Mouse (Mus musculus): Measurements from ENCODE around the gene Grin2a. TPM values are rescaled to one million over a fixed set of nuclear protein-coding genes. Genes with fewer than 3 reads are reported as not detected.

Gene Grin2a
- polyA plus RNA-seq, 1 experiment from 2014 or later, result 0.65 TPM

- Histone ChIP-seq H3K27ac (ENCODE audit: low read length) (no peak overlapping the region), H3K4me3 (replicated peaks; ENCODE audit: low read length) (no peak overlapping the region), H3K9me3 (replicated peaks; ENCODE audit: control insufficient read depth, low read length) (no peaks in the 10 kb centered on the region), H3K36me3 (ENCODE audit: control insufficient read depth, insufficient read depth, low read length) (no peaks in the 10 kb centered on the region), H3K4me1 (ENCODE audit: control insufficient read depth, insufficient read depth, low read length) (no peaks in the 10 kb centered on the region), H3K27me3 (ENCODE audit: control insufficient read depth, insufficient read depth, low read length) (no peaks in the 10 kb centered on the region), H3K4me2 (ENCODE audit: low read depth, low read length) (no peak overlapping the region), H3K9ac (ENCODE audit: low read length) (no peak overlapping the region)
- no peak for ATAC-seq (ENCODE audit: insufficient read depth, low FRiP score)
- 72% methylated on average over 8 of the region's 8 CpGs for WGBS
Observed at GRCm38 (mm10) chr16:9801338-9801737, 194.0 kb downstream of the Grin2a start.

GRCm38 (mm10) chr16:9800221-9800620 lies 195.1 kb downstream of the Grin2a start:
- Histone ChIP-seq H3K27me3 (ENCODE audit: control insufficient read depth, insufficient read depth, low read length) (no peaks in the 10 kb centered on the region), H3K4me1 (ENCODE audit: control insufficient read depth, insufficient read depth, low read length) (no peaks in the 10 kb centered on the region), H3K4me3 (replicated peaks; ENCODE audit: low read length) (no peak overlapping the region), H3K27ac (ENCODE audit: low read length) (no peak overlapping the region), H3K9ac (ENCODE audit: low read length) (no peak overlapping the region), H3K36me3 (ENCODE audit: control insufficient read depth, insufficient read depth, low read length) (no peaks in the 10 kb centered on the region), H3K9me3 (replicated peaks; ENCODE audit: control insufficient read depth, low read length) (no peaks in the 10 kb centered on the region), H3K4me2 (ENCODE audit: low read depth, low read length) (no peak overlapping the region)
- no peak for ATAC-seq (ENCODE audit: insufficient read depth, low FRiP score)
- WGBS, result 34% methylated on average over 1 of the region's 1 CpGs

- 82% methylated on average over 2 of the region's 2 CpGs for WGBS
Observed at GRCm38 (mm10) chr16:9792976-9793375, 202.4 kb downstream of the Grin2a start.

GRCm38 (mm10) chr16:9786261-9786660 lies 209.1 kb downstream of the Grin2a start:
- Histone ChIP-seq H3K9ac (ENCODE audit: low read length) (no peak overlapping the region), H3K4me2 (ENCODE audit: low read depth, low read length) (no peak overlapping the region), H3K9me3 (replicated peaks; ENCODE audit: control insufficient read depth, low read length) (no peaks in the 10 kb centered on the region), H3K36me3 (ENCODE audit: control insufficient read depth, insufficient read depth, low read length) (no peaks in the 10 kb centered on the region), H3K27me3 (ENCODE audit: control insufficient read depth, insufficient read depth, low read length) (no peaks in the 10 kb centered on the region), H3K4me1 (ENCODE audit: control insufficient read depth, insufficient read depth, low read length) (no peaks in the 10 kb centered on the region), H3K4me3 (replicated peaks; ENCODE audit: low read length) (no peak overlapping the region), H3K27ac (ENCODE audit: low read length) (no peak overlapping the region)
- WGBS, result 50% methylated on average over 1 of the region's 1 CpGs
- no peak for ATAC-seq (ENCODE audit: insufficient read depth, low FRiP score)

More at GRCm38 (mm10) chr16:9792976-9793375, 202.4 kb downstream of the Grin2a start:
- Histone ChIP-seq H3K9me3 (replicated peaks; ENCODE audit: control insufficient read depth, low read length) (no peaks in the 10 kb centered on the region), H3K4me2 (ENCODE audit: low read depth, low read length) (no peak overlapping the region), H3K4me1 (ENCODE audit: control insufficient read depth, insufficient read depth, low read length) (no peaks in the 10 kb centered on the region), H3K4me3 (replicated peaks; ENCODE audit: low read length) (no peak overlapping the region), H3K27ac (ENCODE audit: low read length) (no peak overlapping the region), H3K36me3 (ENCODE audit: control insufficient read depth, insufficient read depth, low read length) (no peaks in the 10 kb centered on the region), H3K9ac (ENCODE audit: low read length) (no peak overlapping the region), H3K27me3 (ENCODE audit: control insufficient read depth, insufficient read depth, low read length) (no peaks in the 10 kb centered on the region)
- no peak for ATAC-seq (ENCODE audit: insufficient read depth, low FRiP score)

GRCm38 (mm10) chr16:9785821-9786220 lies 209.5 kb downstream of the Grin2a start:
- Histone ChIP-seq H3K4me1 (ENCODE audit: control insufficient read depth, insufficient read depth, low read length) (no peaks in the 10 kb centered on the region), H3K4me3 (replicated peaks; ENCODE audit: low read length) (no peak overlapping the region), H3K9me3 (replicated peaks; ENCODE audit: control insufficient read depth, low read length) (no peaks in the 10 kb centered on the region), H3K4me2 (ENCODE audit: low read depth, low read length) (no peak overlapping the region), H3K27ac (ENCODE audit: low read length) (no peak overlapping the region), H3K27me3 (ENCODE audit: control insufficient read depth, insufficient read depth, low read length) (no peaks in the 10 kb centered on the region), H3K36me3 (ENCODE audit: control insufficient read depth, insufficient read depth, low read length) (no peaks in the 10 kb centered on the region), H3K9ac (ENCODE audit: low read length) (no peak overlapping the region)
- ATAC-seq (ENCODE audit: insufficient read depth, low FRiP score), result no peak
- WGBS, result 86% methylated on average over 4 of the region's 4 CpGs

- Histone ChIP-seq H3K9me3 (replicated peaks; ENCODE audit: control insufficient read depth, low read length) (no peaks in the 10 kb centered on the region), H3K4me2 (ENCODE audit: low read depth, low read length) (no peak overlapping the region), H3K27ac (ENCODE audit: low read length) (no peak overlapping the region), H3K27me3 (ENCODE audit: control insufficient read depth, insufficient read depth, low read length) (no peaks in the 10 kb centered on the region), H3K4me1 (ENCODE audit: control insufficient read depth, insufficient read depth, low read length) (no peaks in the 10 kb centered on the region), H3K36me3 (ENCODE audit: control insufficient read depth, insufficient read depth, low read length) (no peaks in the 10 kb centered on the region), H3K9ac (ENCODE audit: low read length) (no peak overlapping the region), H3K4me3 (replicated peaks; ENCODE audit: low read length) (no peak overlapping the region)
- WGBS, result 43% methylated on average over 1 of the region's 1 CpGs
- ATAC-seq (ENCODE audit: insufficient read depth, low FRiP score), result no peak
Observed at GRCm38 (mm10) chr16:9768981-9769380, 226.4 kb downstream of the Grin2a start.

- H3K27ac ChIP-seq (ENCODE audit: low read length), result no peak overlapping the region
- no peaks in the 10 kb centered on the region for H3K36me3 ChIP-seq (ENCODE audit: control insufficient read depth, insufficient read depth, low read length)
- 63% methylated on average over 5 of the region's 5 CpGs for WGBS
- no peak for ATAC-seq (ENCODE audit: insufficient read depth, low FRiP score)
- no peaks in the 10 kb centered on the region for H3K9me3 ChIP-seq (replicated peaks; ENCODE audit: control insufficient read depth, low read length)
- no peak overlapping the region for H3K4me2 ChIP-seq (ENCODE audit: low read depth, low read length)
- H3K4me3 ChIP-seq (replicated peaks; ENCODE audit: low read length), result no peak overlapping the region
- no peaks in the 10 kb centered on the region for H3K4me1 ChIP-seq (ENCODE audit: control insufficient read depth, insufficient read depth, low read length)
- no peak overlapping the region for H3K9ac ChIP-seq (ENCODE audit: low read length)
- no peaks in the 10 kb centered on the region for H3K27me3 ChIP-seq (ENCODE audit: control insufficient read depth, insufficient read depth, low read length)
Observed at GRCm38 (mm10) chr16:9768356-9768755, 227.0 kb downstream of the Grin2a start.

GRCm38 (mm10) chr16:9767946-9768345 lies 227.4 kb downstream of the Grin2a start:
- H3K9me3 ChIP-seq (replicated peaks; ENCODE audit: control insufficient read depth, low read length), result no peaks in the 10 kb centered on the region
- no peaks in the 10 kb centered on the region for H3K27me3 ChIP-seq (ENCODE audit: control insufficient read depth, insufficient read depth, low read length)
- no peak overlapping the region for H3K9ac ChIP-seq (ENCODE audit: low read length)
- no peaks in the 10 kb centered on the region for H3K36me3 ChIP-seq (ENCODE audit: control insufficient read depth, insufficient read depth, low read length)
- H3K4me3 ChIP-seq (replicated peaks; ENCODE audit: low read length), result no peak overlapping the region
- no peak for ATAC-seq (ENCODE audit: insufficient read depth, low FRiP score)
- no peak overlapping the region for H3K27ac ChIP-seq (ENCODE audit: low read length)
- H3K4me2 ChIP-seq (ENCODE audit: low read depth, low read length), result no peak overlapping the region
- H3K4me1 ChIP-seq (ENCODE audit: control insufficient read depth, insufficient read depth, low read length), result no peaks in the 10 kb centered on the region
- 85% methylated on average over 3 of the region's 3 CpGs for WGBS

GRCm38 (mm10) chr16:9764086-9764485 lies 231.3 kb downstream of the Grin2a start:
- WGBS, result 92% methylated on average over 2 of the region's 2 CpGs
- no peaks in the 10 kb centered on the region for H3K27me3 ChIP-seq (ENCODE audit: control insufficient read depth, insufficient read depth, low read length)
- no peak overlapping the region for H3K9ac ChIP-seq (ENCODE audit: low read length)
- no peaks in the 10 kb centered on the region for H3K36me3 ChIP-seq (ENCODE audit: control insufficient read depth, insufficient read depth, low read length)
- no peaks in the 10 kb centered on the region for H3K9me3 ChIP-seq (replicated peaks; ENCODE audit: control insufficient read depth, low read length)
- no peak overlapping the region for H3K4me2 ChIP-seq (ENCODE audit: low read depth, low read length)
- no peaks in the 10 kb centered on the region for H3K4me1 ChIP-seq (ENCODE audit: control insufficient read depth, insufficient read depth, low read length)
- H3K27ac ChIP-seq (ENCODE audit: low read length), result no peak overlapping the region
- H3K4me3 ChIP-seq (replicated peaks; ENCODE audit: low read length), result no peak overlapping the region
- ATAC-seq (ENCODE audit: insufficient read depth, low FRiP score), result no peak

- no peak for ATAC-seq (ENCODE audit: insufficient read depth, low FRiP score)
- H3K4me3 ChIP-seq (replicated peaks; ENCODE audit: low read length), result no peak overlapping the region
Observed at GRCm38 (mm10) chr16:9760347-9760746, 235.0 kb downstream of the Grin2a start.

More at GRCm38 (mm10) chr16:9760347-9760746, 235.0 kb downstream of the Grin2a start:
- H3K36me3 ChIP-seq (ENCODE audit: control insufficient read depth, insufficient read depth, low read length), result no peaks in the 10 kb centered on the region
- no peak overlapping the region for H3K9ac ChIP-seq (ENCODE audit: low read length)
- no peaks in the 10 kb centered on the region for H3K4me1 ChIP-seq (ENCODE audit: control insufficient read depth, insufficient read depth, low read length)
- no peak overlapping the region for H3K27ac ChIP-seq (ENCODE audit: low read length)
- no peak overlapping the region for H3K4me2 ChIP-seq (ENCODE audit: low read depth, low read length)
- H3K27me3 ChIP-seq (ENCODE audit: control insufficient read depth, insufficient read depth, low read length), result no peaks in the 10 kb centered on the region
- H3K9me3 ChIP-seq (replicated peaks; ENCODE audit: control insufficient read depth, low read length), result no peaks in the 10 kb centered on the region
- 88% methylated on average over 2 of the region's 2 CpGs for WGBS
